Mouse (Mus musculus) small intestine, adult 2 months (tissue): ENCODE data around the gene Dop1a.

Experiments
- CTCF ChIP-seq: fragments of 200-500 bp; IDR thresholded peaks from 2 replicates; pipeline ENCODE4 v1.5.1; 2012; ENCODE audit warnings: low read depth, mild to moderate bottlenecking, control low read depth, inconsistent platforms, low read length, moderate library complexity, mixed read lengths; ENCODE audit not compliant: insufficient replicate concordance, insufficient read length; ENCODE audit errors: extremely low read depth
- POLR2A ChIP-seq: fragments of 200-500 bp; IDR thresholded peaks from 2 replicates; pipeline ENCODE4 v1.6.1; 2012; ENCODE audit warnings: low read depth, mild to moderate bottlenecking, control low read depth, inconsistent platforms, low read length, moderate library complexity

DNA sequence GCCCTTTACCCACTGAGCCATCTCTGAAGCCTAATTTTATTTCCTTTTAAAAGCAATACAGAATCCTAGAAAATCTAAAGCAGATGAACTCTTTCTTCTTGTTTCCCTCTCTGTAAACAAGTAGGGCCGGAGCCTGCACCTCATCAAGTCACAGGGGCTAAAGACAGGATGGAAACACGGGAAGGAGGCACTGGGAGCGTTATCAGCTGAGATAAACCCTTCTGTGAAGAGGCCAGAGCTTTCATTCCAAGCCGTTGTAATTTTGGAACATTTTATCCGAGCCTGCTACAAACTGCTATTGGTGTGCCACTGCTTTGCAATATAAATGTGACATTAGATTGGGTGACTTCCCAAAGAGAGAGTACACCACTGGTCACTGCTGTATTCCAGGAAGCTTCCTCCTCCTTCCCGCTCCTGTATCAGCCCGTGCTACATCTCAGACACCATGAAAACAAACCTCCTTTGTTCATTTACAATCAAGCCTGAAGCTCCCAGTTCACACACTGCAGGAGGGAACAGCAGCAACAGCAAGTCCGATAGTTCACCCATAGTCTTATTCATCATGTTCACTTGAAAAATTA, 132.9 kb downstream of the Dop1a start:
- TF ChIP-seq CTCF (no peak), POLR2A (no peak)
